Mouse (Mus musculus) left cerebral cortex, postnatal 36 days (tissue): ENCODE data around the gene Pheta2. TPM values are rescaled to one million over a fixed set of nuclear protein-coding genes. Genes with fewer than 3 reads are reported as not detected.
"Not testable (repeated sequence)": the region's sequence is repeated elsewhere in the genome, so short reads cannot be mapped to it uniquely, and the experiment has no call there.

Experiments
- DNase-seq, 2 experiments: peaks; one replicate each; pipeline ENCODE4 v3.0.0; 2021 to 2022; ENCODE audit warnings: low spot score in 2 of 2, mixed read lengths in 1 of 2
- intact Hi-C: fragments of 180-260 bp; cut with DNase I; formaldehyde crosslinking; loops from one replicate; pipeline ENCODE4 v1.15.1; 2025
- total RNA-seq, 2 experiments: library from RNA; stranded (reverse); gene quantifications; 2 replicates each; pipeline ENCODE4 v1.2.3; 2021

The Pheta2 gene
- total RNA-seq, 2 experiments from 2014 or later: 0.57 to 1.4 TPM

- intact Hi-C loops: no loop called here
These were observed 22.8 kb downstream of the Pheta2 start for GRCm38 (mm10) chr15:82361459-82362018.

GRCm38 (mm10) chr15:82362234-82362633, 23.5 kb downstream of the Pheta2 start:
- intact Hi-C loops: no loop called here
- no peak for DNase-seq

More at GRCm38 (mm10) chr15:82361459-82362018, 22.8 kb downstream of the Pheta2 start:
- DNase-seq: no peak

- intact Hi-C loops: not testable (repeated sequence)
These were observed 25.1 kb downstream of the Pheta2 start for GRCm38 (mm10) chr15:82363801-82364200.

GRCm38 (mm10) chr15:82364561-82364960, 25.8 kb downstream of the Pheta2 start:
- intact Hi-C loops, DNase-seq: not testable (repeated sequence)

More at GRCm38 (mm10) chr15:82363801-82364200, 25.1 kb downstream of the Pheta2 start:
- DNase-seq: not testable (repeated sequence)

GRCm38 (mm10) chr15:82368146-82368545, 29.4 kb downstream of the Pheta2 start:
- intact Hi-C loops: no loop called here
- DNase-seq: no peak

GRCm38 (mm10) chr15:82368851-82369250, 30.1 kb downstream of the Pheta2 start:
- intact Hi-C loops: no loop called here
- no peak for DNase-seq

GRCm38 (mm10) chr15:82372446-82372845, 33.7 kb downstream of the Pheta2 start:
- DNase-seq: no peak
- intact Hi-C loops: no loop called here

- DNase-seq: no peak
- intact Hi-C loops: no loop called here
These were observed 34.2 kb downstream of the Pheta2 start for GRCm38 (mm10) chr15:82372991-82373390.

GRCm38 (mm10) chr15:82374437-82374836, 35.7 kb downstream of the Pheta2 start:
- no peak for DNase-seq
- intact Hi-C loops: no loop called here

GRCm38 (mm10) chr15:82375855-82376254, 37.1 kb downstream of the Pheta2 start:
- no peak for DNase-seq
- intact Hi-C loops: no loop called here

- intact Hi-C loops: no loop called here
- DNase-seq: peak; percentile 26 to 43
These were observed 37.8 kb downstream of the Pheta2 start for GRCm38 (mm10) chr15:82376393-82377138.

GRCm38 (mm10) chr15:82377701-82378100, 39.0 kb downstream of the Pheta2 start:
- intact Hi-C loops: no loop called here
- DNase-seq: no peak

GRCm38 (mm10) chr15:82378261-82379180, 39.8 kb downstream of the Pheta2 start:
- intact Hi-C loops: no loop called here
- DNase-seq: no peak

- DNase-seq: no peak
These were observed 40.7 kb downstream of the Pheta2 start for GRCm38 (mm10) chr15:82379511-82379870.

GRCm38 (mm10) chr15:82379871-82380713, 41.4 kb downstream of the Pheta2 start, which contains the start of gene Cyp2d22:
Cyp2d22 (minus strand) TSS chr15:82380260.
- DNase-seq: no peak
- intact Hi-C loops: loop anchor here (5.0 kb wide), 1 partner anchor 37 kb away; no protein-coding TSS in a partner anchor

More at GRCm38 (mm10) chr15:82379511-82379870, 40.7 kb downstream of the Pheta2 start:
- intact Hi-C loops: no loop called here

- DNase-seq: no peak
- intact Hi-C loops: loop anchor here (5.0 kb wide), 1 partner anchor 37 kb away; no protein-coding TSS in a partner anchor
These were observed 41.9 kb downstream of the Pheta2 start for GRCm38 (mm10) chr15:82380714-82381062.

GRCm38 (mm10) chr15:82382441-82382840, 43.7 kb downstream of the Pheta2 start:
- intact Hi-C loops: loop anchor here (5.0 kb wide), 1 partner anchor 35 kb away; no protein-coding TSS in a partner anchor
- DNase-seq: no peak

- intact Hi-C loops: no loop called here
- no peak for DNase-seq
These were observed 47.0 kb downstream of the Pheta2 start for GRCm38 (mm10) chr15:82385729-82386128.

GRCm38 (mm10) chr15:82389916-82390315, 51.2 kb downstream of the Pheta2 start:
- intact Hi-C loops, DNase-seq: not testable (repeated sequence)
